Mouse (Mus musculus): Measurements from ENCODE around the gene Vmn2r108.

Gene Vmn2r108

GRCm38 (mm10) chr17:20481231-20481630 lies at the start of gene Vmn2r108:
Gene Vmn2r108, minus strand, starts transcription at chr17:20481331.
- TF ChIP-seq GATA4 (IDR thresholded peaks at IDR 0.05; ENCODE audit: insufficient replicate concordance, low read length) = no peak

- no peak for TF ChIP-seq GATA4 (IDR thresholded peaks at IDR 0.05; ENCODE audit: insufficient replicate concordance, low read length)
Observed at GRCm38 (mm10) chr17:20497858-20498257, 16.7 kb upstream of the Vmn2r108 start, which contains the start of gene Vmn1r225. Gene Vmn1r225, plus strand, starts transcription at chr17:20498158.

- TF ChIP-seq GATA4 (IDR thresholded peaks at IDR 0.05; ENCODE audit: insufficient replicate concordance, low read length) = no peak
Observed at GRCm38 (mm10) chr17:20473311-20473710, 7.8 kb downstream of the Vmn2r108 start.

- TF ChIP-seq GATA4 (IDR thresholded peaks at IDR 0.05; ENCODE audit: insufficient replicate concordance, low read length) = no peak
Observed at GRCm38 (mm10) chr17:20439263-20439662, 41.9 kb downstream of the Vmn2r108 start.

- no peak for TF ChIP-seq GATA4 (IDR thresholded peaks at IDR 0.05; ENCODE audit: insufficient replicate concordance, low read length)
Observed at GRCm38 (mm10) chr17:20413846-20414245, 67.3 kb downstream of the Vmn2r108 start, which contains the start of gene Vmn1r224. Gene Vmn1r224, plus strand, starts transcription at chr17:20414146.

Data from liver, adult (tissue).